Mouse (Mus musculus): Measurements from ENCODE around the gene Cd24a. TPM values are rescaled to one million over a fixed set of nuclear protein-coding genes. Genes with fewer than 3 reads are reported as not detected.

Cd24a gene
- 10 to 100 TPM in 1 of 2 experiments, 1 to 10 TPM in 1; 8.0 to 14.3 TPM for total RNA-seq (2021)

- intact Hi-C loops (cut with DNase I), result loop anchor here (5.0 to 10.0 kb wide), 2 partner anchors 494 to 597 kb away; no protein-coding TSS in a partner anchor
Measured at GRCm38 (mm10) chr10:43577997-43578331, at the start of gene Cd24a. Cd24a (plus strand) TSS chr10:43578284.

GRCm38 (mm10) chr10:43534382-43534781 lies 43.7 kb upstream of the Cd24a start:
- intact Hi-C loops (cut with DNase I), result no loop called here
- DNase-seq (ENCODE audit: low spot score), result no peak

More at GRCm38 (mm10) chr10:43577997-43578331, at the start of gene Cd24a:
- DNase-seq (ENCODE audit: low spot score), result no peak

- DNase-seq (ENCODE audit: low spot score), result no peak
- intact Hi-C loops (cut with DNase I), result loop anchor here (5.0 kb wide), 1 partner anchor 45 kb away; no protein-coding TSS in a partner anchor
Measured at GRCm38 (mm10) chr10:43537652-43538051, 40.4 kb upstream of the Cd24a start.

GRCm38 (mm10) chr10:43538831-43539230 lies 39.3 kb upstream of the Cd24a start:
- intact Hi-C loops (cut with DNase I), result loop anchor here (5.0 kb wide), 1 partner anchor 47 kb away; no protein-coding TSS in a partner anchor

GRCm38 (mm10) chr10:43539746-43540310 lies 38.3 kb upstream of the Cd24a start:
- DNase-seq (ENCODE audit: low spot score), result no peak
- intact Hi-C loops (cut with DNase I), result loop anchor here (2.0 to 5.0 kb wide), 3 partner anchors 48 to 778 kb away; partner anchors contain the start of gene Sec63

More at GRCm38 (mm10) chr10:43538831-43539230, 39.3 kb upstream of the Cd24a start:
- DNase-seq (ENCODE audit: low spot score), result no peak

- peak; percentile 90 for DNase-seq (ENCODE audit: low spot score)
- intact Hi-C loops (cut with DNase I), result loop anchor here (2.0 to 5.0 kb wide), 2 partner anchors 60 to 778 kb away; partner anchors contain the start of gene Sec63
Measured at GRCm38 (mm10) chr10:43540442-43541152, 37.5 kb upstream of the Cd24a start, which contains the start of gene 1700021F05Rik. 1700021F05Rik (minus strand) TSS chr10:43540994.

GRCm38 (mm10) chr10:43541153-43541544 lies 36.9 kb upstream of the Cd24a start:
- intact Hi-C loops (cut with DNase I), result loop anchor here (2.0 to 5.0 kb wide), 2 partner anchors 60 to 779 kb away; partner anchors contain the start of gene Sec63
- DNase-seq (ENCODE audit: low spot score), result no peak

- DNase-seq (ENCODE audit: low spot score), result no peak
- intact Hi-C loops (cut with DNase I), result no loop called here
Measured at GRCm38 (mm10) chr10:43549411-43549810, 28.7 kb upstream of the Cd24a start.

- intact Hi-C loops (cut with DNase I), result no loop called here
Measured at GRCm38 (mm10) chr10:43550923-43551322, 27.2 kb upstream of the Cd24a start.

GRCm38 (mm10) chr10:43551388-43551787 lies 26.7 kb upstream of the Cd24a start:
- DNase-seq (ENCODE audit: low spot score), result no peak
- intact Hi-C loops (cut with DNase I), result no loop called here

More at GRCm38 (mm10) chr10:43550923-43551322, 27.2 kb upstream of the Cd24a start:
- no peak for DNase-seq (ENCODE audit: low spot score)

GRCm38 (mm10) chr10:43557630-43558165 lies 20.4 kb upstream of the Cd24a start:
- intact Hi-C loops (cut with DNase I), result no loop called here
- no peak for DNase-seq (ENCODE audit: low spot score)

- intact Hi-C loops (cut with DNase I), result no loop called here
- no peak for DNase-seq (ENCODE audit: low spot score)
Measured at GRCm38 (mm10) chr10:43559313-43559712, 18.8 kb upstream of the Cd24a start.

GRCm38 (mm10) chr10:43560765-43561164 lies 17.3 kb upstream of the Cd24a start:
- intact Hi-C loops (cut with DNase I), result no loop called here
- no peak for DNase-seq (ENCODE audit: low spot score)

- intact Hi-C loops (cut with DNase I), result no loop called here
- no peak for DNase-seq (ENCODE audit: low spot score)
Measured at GRCm38 (mm10) chr10:43561311-43561710, 16.8 kb upstream of the Cd24a start.

GRCm38 (mm10) chr10:43574352-43574751 lies 3.7 kb upstream of the Cd24a start:
- intact Hi-C loops (cut with DNase I), result loop anchor here (2.0 to 10.0 kb wide), 2 partner anchors 296 to 600 kb away; no protein-coding TSS in a partner anchor
- no peak for DNase-seq (ENCODE audit: low spot score)

GRCm38 (mm10) chr10:43574956-43575355 lies 3.1 kb upstream of the Cd24a start:
- peak; percentile 30 for DNase-seq (ENCODE audit: low spot score)
- intact Hi-C loops (cut with DNase I), result loop anchor here (1.0 to 10.0 kb wide), 4 partner anchors 296 to 600 kb away; no protein-coding TSS in a partner anchor

- intact Hi-C loops (cut with DNase I), result loop anchor here (5.0 to 10.0 kb wide), 2 partner anchors 495 to 597 kb away; no protein-coding TSS in a partner anchor
- no peak for DNase-seq (ENCODE audit: low spot score)
Measured at GRCm38 (mm10) chr10:43577299-43577996, 636 bp upstream of the Cd24a start.

- intact Hi-C loops (cut with DNase I), result loop anchor here (5.0 to 10.0 kb wide), 2 partner anchors 494 to 596 kb away; no protein-coding TSS in a partner anchor
- no peak for DNase-seq (ENCODE audit: low spot score)
Measured at GRCm38 (mm10) chr10:43578366-43578753, 276 bp downstream of the Cd24a start.

GRCm38 (mm10) chr10:43578754-43579380 lies 783 bp downstream of the Cd24a start:
- peak; percentile 21 for DNase-seq (ENCODE audit: low spot score)
- intact Hi-C loops (cut with DNase I), result loop anchor here (5.0 to 10.0 kb wide), 2 partner anchors 493 to 596 kb away; no protein-coding TSS in a partner anchor

Measured in heart, postnatal 25 days (tissue).